Mouse (Mus musculus) G1E (cell line): ENCODE measurements around the gene Ddx51.

Source experiments
- CTCF ChIP-seq: IDR thresholded peaks from 2 replicates; pipeline ENCODE4 v1.5.1; 2012; ENCODE audit warnings: low read depth, low read length, inconsistent platforms, mixed read lengths
- GATA2 ChIP-seq: IDR thresholded peaks from 2 replicates; pipeline ENCODE4 v1.6.1; 2012; ENCODE audit warnings: low read depth, low read length, inconsistent platforms, borderline replicate concordance
- TAL1 ChIP-seq: conservative IDR thresholded peaks from 2 replicates; pipeline ENCODE4 v1.6.1; 2012; ENCODE audit warnings: low read depth, low read length, inconsistent platforms, mixed read lengths

- TF ChIP-seq CTCF: no peak
- no peak for TF ChIP-seq TAL1
- TF ChIP-seq GATA2: no peak
Observed at GRCm38 (mm10) chr5:110608941-110609340, 44.3 kb upstream of the Ddx51 start.
